Mouse (Mus musculus): ENCODE measurements at regions not wholly inside any gene's neighbourhood (a gene's known extent, or its start where the extent isn't known, plus 50 kb on each side); places are given as distances from the start of the nearest gene placed in this dataset.

- no peak for TF ChIP-seq CTCF (IDR thresholded peaks at IDR 0.05)
- no peak for ATAC-seq
- ChIA-PET POLR2A (no interaction called here), CTCF (interaction anchor here (1.1 kb wide), 1 partner anchor 9 kb away, joined by 3 read pairs; no protein-coding TSS in a partner anchor)
- in situ Hi-C loops (cut with MboI; ENCODE audit: low pct_unique_long_range_greater_than_20kb) = no loop called here
- DNase-seq (ENCODE audit: low read depth, low spot score) = no peak
- H3K27me3 ChIP-seq = peaks cover 32% of the 10 kb centered on the region
These were observed 174.1 kb upstream of the App start for GRCm38 (mm10) chr16:85347621-85348020.

GRCm38 (mm10) chr16:85336495-85337119 is 163.0 kb upstream of the App start:
- H3K27me3 ChIP-seq = peaks cover 19% of the 10 kb centered on the region
- no peak for TF ChIP-seq CTCF (IDR thresholded peaks at IDR 0.05)
- DNase-seq (ENCODE audit: low read depth, low spot score) (no peak), ATAC-seq (no peak)
- in situ Hi-C loops (cut with MboI; ENCODE audit: low pct_unique_long_range_greater_than_20kb) = no loop called here
- POLR2A ChIA-PET = no interaction called here
- CTCF ChIA-PET = no interaction called here

DNA sequence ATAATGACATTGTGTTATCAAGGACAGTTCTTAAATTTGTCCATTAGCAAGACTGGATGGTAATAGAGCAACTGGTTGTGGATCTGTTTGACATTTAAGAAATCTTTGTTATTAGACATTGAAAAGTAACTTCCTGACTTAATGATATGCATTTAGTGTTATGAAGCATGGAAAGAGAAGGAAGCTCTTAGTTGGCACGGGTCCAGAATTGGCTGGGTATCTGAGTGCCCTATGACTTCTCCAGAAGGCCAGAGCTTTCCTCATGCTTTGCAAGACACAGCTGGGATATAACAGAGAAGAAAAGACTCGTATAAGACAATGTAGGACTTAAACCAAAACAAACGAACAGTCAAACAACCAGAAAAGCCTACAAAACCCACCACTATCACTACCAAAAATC is 160.0 kb upstream of the App start:
- peaks cover 31% of the 10 kb centered on the region for H3K27me3 ChIP-seq
- POLR2A ChIA-PET = no interaction called here
- ATAC-seq (no peak), DNase-seq (ENCODE audit: low read depth, low spot score) (no peak)
- CTCF ChIA-PET = interaction anchor here (1.1 to 1.6 kb wide), 2 partner anchors 10 to 13 kb away, joined by 3 read pairs; no protein-coding TSS in a partner anchor
- no peak for TF ChIP-seq CTCF (IDR thresholded peaks at IDR 0.05)
- in situ Hi-C loops (cut with MboI; ENCODE audit: low pct_unique_long_range_greater_than_20kb) = no loop called here

GRCm38 (mm10) chr16:85312018-85312417 is 138.5 kb upstream of the App start:
- peaks cover 20% of the 10 kb centered on the region for H3K27me3 ChIP-seq
- no peak for DNase-seq (ENCODE audit: low read depth, low spot score)
- no peak for TF ChIP-seq CTCF (IDR thresholded peaks at IDR 0.05)
- POLR2A ChIA-PET = interaction anchor here (1.0 kb wide), 1 partner anchor 23 kb away, joined by 4 read pairs; no protein-coding TSS in a partner anchor
- in situ Hi-C loops (cut with MboI; ENCODE audit: low pct_unique_long_range_greater_than_20kb) = no loop called here
- ATAC-seq = no peak
- CTCF ChIA-PET = no interaction called here

GRCm38 (mm10) chr16:85309493-85309892 is 135.9 kb upstream of the App start:
- DNase-seq (ENCODE audit: low read depth, low spot score) (no peak), ATAC-seq (no peak)
- in situ Hi-C loops (cut with MboI; ENCODE audit: low pct_unique_long_range_greater_than_20kb) = no loop called here
- CTCF ChIA-PET = no interaction called here
- TF ChIP-seq CTCF (IDR thresholded peaks at IDR 0.05) = no peak
- H3K27me3 ChIP-seq = peaks cover 17% of the 10 kb centered on the region
- POLR2A ChIA-PET = no interaction called here

GRCm38 (mm10) chr16:85308429-85308828 is 134.9 kb upstream of the App start:
- ATAC-seq (no peak), DNase-seq (ENCODE audit: low read depth, low spot score) (no peak)
- H3K27me3 ChIP-seq = peaks cover 17% of the 10 kb centered on the region
- ChIA-PET POLR2A (no interaction called here), CTCF (no interaction called here)
- in situ Hi-C loops (cut with MboI; ENCODE audit: low pct_unique_long_range_greater_than_20kb) = no loop called here
- no peak for TF ChIP-seq CTCF (IDR thresholded peaks at IDR 0.05)

DNA sequence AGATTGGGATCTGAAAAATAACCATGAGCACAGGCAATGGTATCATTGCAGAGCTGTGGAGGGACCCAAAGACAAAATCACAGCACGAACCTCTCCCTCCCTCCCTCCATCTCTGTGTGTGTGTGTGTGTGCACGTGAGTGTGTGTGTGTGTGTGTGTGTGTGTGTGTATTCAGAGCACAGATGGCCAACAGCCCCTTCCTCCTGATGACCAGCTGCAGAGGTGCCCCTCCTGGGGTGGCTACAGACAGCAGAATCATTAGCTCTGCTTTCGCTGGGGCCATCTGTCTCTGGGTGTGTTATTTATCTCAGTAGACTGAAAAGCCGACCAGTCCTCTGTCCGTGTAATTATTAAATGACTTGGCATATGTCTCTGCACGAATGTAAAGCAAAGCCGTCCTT is 134.4 kb upstream of the App start:
- ATAC-seq (no peak), DNase-seq (ENCODE audit: low read depth, low spot score) (no peak)
- TF ChIP-seq CTCF (IDR thresholded peaks at IDR 0.05) = no peak
- POLR2A ChIA-PET = no interaction called here
- H3K27me3 ChIP-seq = peaks cover 22% of the 10 kb centered on the region
- CTCF ChIA-PET = no interaction called here
- in situ Hi-C loops (cut with MboI; ENCODE audit: low pct_unique_long_range_greater_than_20kb) = no loop called here

DNA sequence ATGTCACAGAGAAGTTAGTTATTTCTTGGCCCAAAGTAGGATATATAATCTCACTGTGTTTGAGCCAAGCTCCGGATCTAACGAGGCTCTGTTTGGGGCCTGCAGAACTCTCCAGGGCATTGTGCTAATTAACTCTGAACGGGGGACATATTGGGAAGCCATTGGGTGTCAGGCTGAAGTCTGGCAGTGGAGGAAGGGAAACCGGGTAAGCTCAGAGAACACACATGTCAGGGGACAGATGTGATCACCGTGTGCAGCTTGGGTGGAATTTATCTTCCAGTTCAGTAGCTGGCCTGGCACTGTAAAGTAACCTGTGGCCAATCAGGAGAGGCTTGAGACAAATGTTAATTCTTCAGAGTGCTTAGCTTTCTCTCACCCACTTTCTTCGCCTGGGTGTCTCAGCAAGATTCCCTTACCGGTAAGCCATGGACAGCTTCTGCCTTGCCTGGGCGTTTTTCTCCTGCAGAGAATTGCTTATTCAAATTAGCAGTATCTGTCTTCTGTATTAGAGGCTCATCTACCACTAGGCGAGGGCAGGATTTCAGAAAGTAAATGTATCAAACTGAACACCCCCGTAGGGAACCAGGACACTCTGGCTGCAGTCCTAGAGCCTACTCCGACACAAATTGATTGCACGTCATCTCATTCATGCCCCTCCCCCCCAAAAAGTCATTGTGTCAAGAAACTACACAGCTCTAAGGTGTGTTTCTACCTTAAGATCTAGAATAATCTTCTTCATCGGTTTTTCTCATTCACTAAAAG is 126.7 kb upstream of the App start:
- CTCF ChIA-PET = no interaction called here
- H3K27me3 ChIP-seq = peaks cover 11% of the 10 kb centered on the region
- in situ Hi-C loops (cut with MboI; ENCODE audit: low pct_unique_long_range_greater_than_20kb) = no loop called here
- ATAC-seq = no peak
- no peak for TF ChIP-seq CTCF (IDR thresholded peaks at IDR 0.05)
- POLR2A ChIA-PET = interaction anchor here (0.6 kb wide), 1 partner anchor 22 kb away, joined by 4 read pairs; no protein-coding TSS in a partner anchor
- no peak for DNase-seq (ENCODE audit: low read depth, low spot score)

DNA sequence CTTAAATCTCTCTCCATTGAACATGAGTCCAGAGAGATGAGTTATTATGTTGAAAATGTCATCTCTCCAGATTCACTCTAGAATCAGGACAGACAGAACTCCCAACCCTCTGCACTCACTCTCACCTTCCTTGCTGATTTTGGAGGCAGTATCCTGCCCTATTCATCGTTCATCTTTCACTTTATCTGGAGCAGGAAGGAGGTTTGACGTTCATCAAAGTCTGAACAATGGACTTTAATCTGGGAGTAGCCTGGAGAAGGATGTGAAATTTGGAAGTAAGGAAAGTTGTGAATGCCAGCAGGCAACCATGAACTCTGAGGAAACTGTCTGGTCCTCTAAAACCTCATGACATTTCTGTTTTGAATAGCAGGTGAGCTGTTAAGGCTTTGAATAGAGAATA is 125.0 kb upstream of the App start:
- ChIA-PET CTCF (no interaction called here), POLR2A (no interaction called here)
- ATAC-seq (no peak), DNase-seq (ENCODE audit: low read depth, low spot score) (no peak)
- no peak for TF ChIP-seq CTCF (IDR thresholded peaks at IDR 0.05)
- peaks cover 12% of the 10 kb centered on the region for H3K27me3 ChIP-seq
- in situ Hi-C loops (cut with MboI; ENCODE audit: low pct_unique_long_range_greater_than_20kb) = no loop called here

- POLR2A ChIA-PET = no interaction called here
- no peak for TF ChIP-seq CTCF (IDR thresholded peaks at IDR 0.05)
- in situ Hi-C loops (cut with MboI; ENCODE audit: low pct_unique_long_range_greater_than_20kb) = no loop called here
- ATAC-seq = no peak
- peaks cover 23% of the 10 kb centered on the region for H3K27me3 ChIP-seq
- CTCF ChIA-PET = no interaction called here
- DNase-seq (ENCODE audit: low read depth, low spot score) = no peak
These were observed 117.7 kb upstream of the App start for GRCm38 (mm10) chr16:85290986-85291952.

DNA sequence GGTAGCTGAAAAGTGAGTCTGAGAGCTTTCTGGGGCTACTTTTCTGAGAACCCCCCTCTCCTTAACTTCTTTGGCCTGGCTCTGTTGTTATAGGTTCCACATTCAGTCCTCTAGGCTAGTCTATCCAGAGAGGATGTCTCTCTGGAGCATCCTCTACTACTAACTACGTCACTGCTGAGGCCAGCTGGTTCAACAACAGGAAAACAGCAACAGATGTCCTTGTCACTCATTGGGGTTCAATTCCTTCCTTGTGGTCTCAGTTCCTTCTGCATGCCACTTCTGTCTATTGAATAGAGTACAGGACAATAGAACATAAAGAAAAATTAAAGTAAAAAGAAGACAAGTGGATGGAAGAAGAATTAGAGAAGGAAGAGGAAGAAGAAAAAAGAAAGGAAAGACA is 104.3 kb upstream of the App start:
- TF ChIP-seq CTCF (IDR thresholded peaks at IDR 0.05) = no peak
- CTCF ChIA-PET = no interaction called here

More for the DNA sequence above, 104.3 kb upstream of the App start:
- ATAC-seq = no peak
- POLR2A ChIA-PET = no interaction called here
- in situ Hi-C loops (cut with MboI; ENCODE audit: low pct_unique_long_range_greater_than_20kb) = no loop called here
- H3K27me3 ChIP-seq = peaks cover 15% of the 10 kb centered on the region
- DNase-seq (ENCODE audit: low read depth, low spot score) = no peak

All from Patski (cell line).